Mouse (Mus musculus): ENCODE results near the gene Cecr2.

GRCm38 (mm10) chr6:120667911-120668310 lies 1.7 kb downstream of the Cecr2 start:
- TF ChIP-seq CTCF (IDR thresholded peaks at IDR 0.05; ENCODE audit: low read depth) = no peak
- no peak for TF ChIP-seq EP300 (IDR thresholded peaks at IDR 0.05; ENCODE audit: low read depth)

Data from liver, postnatal 0 days (tissue).